Mouse (Mus musculus) frontal cortex, postnatal 36 days (tissue): ENCODE results near the gene Atp8b5.
A peak's percentile ranks its signal among the peaks of the same experiment; 100 is the strongest.

Experiments used
- DNase-seq, 2 experiments: peaks; one replicate each; pipeline ENCODE4 v3.0.0; 2022; ENCODE audit warnings: low spot score in 2 of 2

Atp8b5 gene

DNA sequence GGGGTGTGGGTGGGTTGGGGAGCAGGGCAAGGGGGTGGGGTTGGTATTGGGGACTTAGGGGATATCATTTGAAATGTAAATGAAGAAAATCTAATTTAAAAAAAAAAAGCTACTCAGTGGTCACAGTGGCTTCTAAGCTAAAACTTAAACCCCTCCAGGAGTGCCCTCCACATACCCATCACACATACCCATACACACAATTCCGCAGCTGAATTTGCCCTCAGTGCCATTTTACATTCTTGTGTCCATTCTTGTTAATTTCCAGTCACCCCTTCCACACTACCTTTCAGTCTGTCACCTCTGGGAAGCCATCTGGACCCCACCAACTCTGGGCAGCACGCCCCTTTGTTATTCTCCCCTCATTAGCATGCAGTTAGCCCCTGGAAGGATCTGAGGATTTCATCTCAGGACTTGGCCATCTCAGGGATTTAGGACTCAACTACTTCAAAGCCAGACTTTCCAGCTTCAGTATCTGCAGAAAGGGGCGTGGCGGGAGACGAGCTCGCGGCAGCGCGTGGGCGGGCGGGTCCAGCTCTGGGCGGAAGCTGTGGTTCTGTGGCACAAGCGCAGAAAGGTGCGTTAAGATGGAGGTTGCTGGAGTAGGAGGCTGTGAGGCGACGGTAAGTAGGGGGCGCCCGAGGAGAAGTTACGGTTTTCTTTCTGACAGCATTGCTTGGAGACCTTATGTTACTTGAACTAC is at the start of gene Atp8b5:
TSS of gene Atp8b5 (plus strand) at position 537 of the 700 bp plus-strand sequence.
- peak; percentile 82 to 90 for DNase-seq

DNA sequence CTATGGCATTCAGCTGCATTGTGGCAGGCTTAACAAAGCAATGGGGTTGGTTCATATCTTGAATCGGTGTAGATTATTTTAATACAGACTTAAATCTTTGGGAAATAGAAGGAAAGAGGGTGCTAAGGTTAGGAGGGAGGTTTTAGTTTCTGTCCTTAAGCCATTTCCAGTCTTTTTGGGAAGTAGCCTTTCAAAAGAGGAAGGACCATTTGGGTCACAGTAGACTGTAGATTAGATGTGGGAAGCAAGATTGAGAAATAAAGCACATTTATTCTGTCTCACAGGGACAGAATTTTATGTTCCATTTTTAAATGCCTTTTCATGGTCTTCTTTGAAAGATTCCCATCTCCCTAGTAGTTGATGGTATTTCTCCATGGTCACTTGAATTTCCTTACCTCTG is 49.0 kb upstream of the Atp8b5 start:
- DNase-seq, result no peak

DNA sequence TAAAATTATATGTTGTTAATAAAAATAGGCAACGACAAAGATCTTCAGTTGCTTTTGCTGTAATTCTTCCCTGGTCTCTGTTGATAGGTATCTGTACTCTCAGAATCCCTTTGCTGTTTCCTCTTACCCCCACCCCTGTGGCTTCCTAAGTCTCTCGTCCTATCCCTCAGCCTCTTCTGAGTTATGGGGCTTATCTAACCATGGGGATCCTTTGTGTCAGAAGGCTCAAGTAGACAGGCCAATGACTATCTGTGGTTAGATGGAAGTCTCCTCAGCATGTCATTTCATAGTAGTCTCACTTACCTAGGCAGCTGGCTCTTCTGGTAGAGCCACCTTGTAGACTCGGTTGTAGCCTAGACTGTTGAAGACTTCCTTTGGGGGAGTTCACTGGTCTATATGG is 35.1 kb upstream of the Atp8b5 start:
- no peak for DNase-seq

DNA sequence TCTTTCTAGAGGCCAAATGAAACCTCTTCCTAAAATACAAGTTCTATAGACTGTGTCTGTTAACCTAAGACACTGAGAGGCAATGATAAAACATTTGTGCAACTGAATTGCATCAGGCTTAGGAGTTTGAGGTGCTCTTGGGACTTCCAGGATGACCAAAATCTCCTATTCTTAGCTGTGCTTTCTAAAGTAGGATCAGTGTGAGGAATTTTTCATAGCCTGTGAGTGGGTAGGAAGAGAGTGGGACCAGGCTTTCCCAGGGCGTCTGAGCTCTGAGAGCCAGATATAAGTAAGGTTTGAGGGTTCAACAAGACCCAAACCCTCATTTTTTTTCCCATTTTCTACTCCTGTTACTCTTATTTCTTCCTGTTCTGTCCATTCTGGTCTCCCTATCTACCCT is 34.0 kb upstream of the Atp8b5 start:
- no peak for DNase-seq

DNA sequence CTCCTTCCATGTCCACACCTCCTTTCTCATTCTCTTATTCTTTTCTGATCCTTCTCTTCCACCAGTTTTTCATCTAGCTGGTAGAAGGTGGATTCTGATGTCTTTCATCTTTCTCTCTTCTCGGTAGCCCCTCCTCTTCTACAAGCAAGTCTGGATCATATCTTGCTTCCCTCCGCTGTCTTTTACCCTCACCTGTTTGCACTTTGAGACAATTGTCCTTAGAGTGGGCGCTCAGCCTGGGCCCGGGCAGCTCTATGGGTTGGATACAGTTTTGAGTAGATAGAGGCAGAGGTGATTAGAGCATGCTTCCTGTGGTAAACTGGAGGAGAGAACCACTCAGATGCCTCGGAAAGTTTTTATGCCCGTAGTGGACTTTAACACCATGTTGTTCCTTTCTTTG is 33.5 kb upstream of the Atp8b5 start:
- DNase-seq, result no peak

DNA sequence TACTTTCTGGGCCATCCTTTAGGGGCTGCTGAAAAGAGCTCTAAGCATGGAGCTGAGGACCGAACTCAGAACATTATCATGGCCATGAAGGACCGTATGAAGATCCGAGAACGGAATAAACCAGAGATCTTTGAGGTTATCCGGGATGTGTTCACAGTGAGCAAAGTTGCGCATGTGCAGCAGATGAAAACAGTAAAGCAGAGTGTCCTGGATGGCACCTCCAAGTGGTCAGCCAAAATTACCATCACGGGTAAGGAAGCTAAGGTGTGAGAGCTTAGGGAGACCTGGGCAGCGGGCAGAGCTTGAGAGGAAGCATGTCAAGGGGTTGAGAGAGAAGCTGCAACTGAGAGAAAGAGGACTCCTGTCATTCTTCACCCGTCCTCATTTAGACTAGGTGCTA is 30.1 kb upstream of the Atp8b5 start:
- no peak for DNase-seq

DNA sequence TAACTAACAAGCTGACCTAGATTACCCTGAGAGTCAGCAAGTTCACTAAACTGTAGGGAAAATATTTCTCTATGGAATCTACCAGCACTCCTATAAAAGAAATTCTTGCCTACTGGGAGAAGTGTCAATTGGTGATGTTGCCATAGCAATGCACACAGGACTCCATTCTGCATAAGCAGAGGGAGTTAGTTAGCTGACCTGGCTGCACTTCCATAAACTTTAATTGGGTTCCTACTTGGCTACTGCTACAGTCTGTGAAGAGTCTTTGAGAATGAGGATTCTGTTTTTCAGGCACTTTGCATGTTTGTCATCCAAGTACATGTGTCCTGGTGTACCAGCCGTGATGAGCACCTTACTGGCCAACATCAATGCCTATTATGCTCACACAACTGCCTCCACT is 26.2 kb upstream of the Atp8b5 start:
- no peak for DNase-seq

DNA sequence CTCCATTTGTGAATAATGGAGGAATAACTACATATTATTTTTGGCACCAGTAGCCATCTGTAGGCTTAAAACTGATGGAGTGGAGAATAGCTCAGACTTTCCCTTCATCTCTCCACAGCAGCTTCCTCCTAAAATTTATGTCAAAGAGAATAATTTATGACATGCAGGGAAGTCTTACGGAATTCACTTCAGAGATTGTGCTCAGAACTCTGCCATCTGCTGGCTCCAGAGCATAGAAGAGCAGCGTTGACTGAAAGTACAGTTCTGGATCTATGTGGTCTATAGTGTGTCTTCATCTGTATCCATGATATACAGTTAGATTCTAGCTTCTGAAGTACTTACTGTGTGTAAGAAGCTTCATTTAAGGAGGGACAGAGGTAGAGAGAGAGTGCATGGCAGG is 22.9 kb upstream of the Atp8b5 start:
- peak; percentile 27 to 52 for DNase-seq

DNA sequence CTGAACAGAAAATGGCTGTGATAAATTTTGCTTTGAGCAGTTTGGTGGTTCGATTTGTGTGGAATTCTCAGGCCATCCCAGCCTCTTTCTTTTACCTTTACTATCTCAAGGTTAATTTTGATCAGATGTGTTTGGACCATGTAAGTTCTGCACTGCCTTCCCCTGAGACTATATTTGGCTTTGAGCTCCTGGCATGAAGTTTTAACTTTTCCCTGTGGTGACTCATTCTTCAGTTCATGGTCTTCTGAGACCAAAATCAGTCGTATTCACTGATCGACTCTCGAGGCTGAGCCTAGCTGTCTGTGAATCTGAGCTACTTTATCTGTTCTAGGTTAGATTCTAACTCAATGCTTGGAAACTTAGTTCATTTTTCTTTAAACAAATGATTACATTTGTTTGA is 21.2 kb upstream of the Atp8b5 start:
- no peak for DNase-seq

DNA sequence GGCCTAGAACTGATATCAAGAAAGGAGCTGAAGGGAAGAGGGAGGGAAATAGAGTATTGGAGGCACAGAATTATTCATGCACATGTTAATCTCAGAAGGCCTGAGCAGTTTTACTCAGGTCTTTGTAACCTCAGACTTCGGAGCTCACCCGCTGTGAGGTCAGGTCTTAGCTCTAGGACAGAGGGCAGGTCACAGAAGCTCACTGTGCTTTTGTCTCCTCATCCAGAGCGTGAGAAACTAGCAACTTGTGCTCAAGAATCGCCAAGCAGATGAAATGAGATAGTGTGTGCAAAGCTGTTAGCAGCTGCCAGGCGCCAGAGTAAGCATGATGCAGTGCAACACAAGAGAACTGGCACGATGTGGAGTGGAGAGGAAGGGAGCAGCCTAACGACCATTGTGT is 18.9 kb upstream of the Atp8b5 start:
- no peak for DNase-seq

DNA sequence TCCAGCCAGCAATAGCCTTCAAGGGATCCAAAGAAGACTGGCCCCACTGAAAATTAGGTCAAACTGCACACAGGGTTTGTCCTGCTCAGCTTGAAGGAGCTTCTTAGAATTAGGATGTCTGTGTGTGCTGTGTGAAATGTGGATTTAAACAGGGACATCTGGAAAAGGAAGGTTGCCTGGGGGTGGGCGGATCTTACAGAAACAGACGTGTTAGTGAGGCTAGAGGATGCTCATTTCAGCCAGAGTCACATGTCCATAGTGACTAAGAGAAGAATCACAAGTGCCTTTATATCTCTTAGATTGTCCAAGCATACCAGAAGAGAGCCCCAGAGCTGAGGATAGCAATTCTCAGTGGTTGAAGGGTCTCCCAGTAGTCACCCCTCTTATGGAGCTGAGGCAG is 18.1 kb upstream of the Atp8b5 start:
- DNase-seq, result peak; percentile 31 to 62

DNA sequence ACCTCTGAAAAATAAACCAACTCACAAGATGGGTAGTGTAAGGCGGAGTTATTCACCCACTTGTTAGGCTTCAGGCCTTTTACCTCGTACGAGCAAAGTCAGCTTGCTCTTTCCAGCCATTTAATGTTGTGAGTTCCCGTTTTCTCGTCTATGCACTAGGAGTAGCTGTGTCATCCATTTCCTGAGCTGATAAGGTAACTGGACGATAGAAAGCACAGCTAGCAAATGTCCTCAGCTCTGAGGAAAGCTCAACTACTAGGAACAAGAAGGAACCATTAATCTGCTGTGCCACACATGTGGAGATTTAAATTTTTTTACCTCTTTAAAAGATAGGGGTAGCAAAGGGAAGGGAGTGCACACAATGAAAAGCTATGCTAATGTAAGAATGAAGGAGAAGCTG is 15.7 kb upstream of the Atp8b5 start:
- no peak for DNase-seq

DNA sequence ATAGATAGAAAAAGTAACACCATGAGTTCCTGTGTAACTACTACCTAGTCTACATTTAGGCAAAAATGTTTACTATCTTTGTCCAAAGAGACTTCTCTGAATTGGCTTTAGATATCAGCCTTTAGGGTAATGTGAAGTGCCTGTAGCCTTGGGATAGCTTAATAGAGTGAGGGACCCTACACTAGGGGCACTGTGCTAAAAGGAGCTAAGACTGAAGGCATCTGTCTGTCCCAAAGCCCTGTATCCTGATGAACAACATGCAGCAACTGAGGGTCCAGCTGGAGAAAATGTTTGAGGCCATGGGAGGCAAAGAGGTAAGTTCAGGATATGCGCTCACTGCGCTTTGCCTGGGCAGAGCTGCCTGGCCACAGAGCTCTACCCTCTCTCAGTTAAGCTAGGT is 9.9 kb upstream of the Atp8b5 start:
- DNase-seq, result no peak

DNA sequence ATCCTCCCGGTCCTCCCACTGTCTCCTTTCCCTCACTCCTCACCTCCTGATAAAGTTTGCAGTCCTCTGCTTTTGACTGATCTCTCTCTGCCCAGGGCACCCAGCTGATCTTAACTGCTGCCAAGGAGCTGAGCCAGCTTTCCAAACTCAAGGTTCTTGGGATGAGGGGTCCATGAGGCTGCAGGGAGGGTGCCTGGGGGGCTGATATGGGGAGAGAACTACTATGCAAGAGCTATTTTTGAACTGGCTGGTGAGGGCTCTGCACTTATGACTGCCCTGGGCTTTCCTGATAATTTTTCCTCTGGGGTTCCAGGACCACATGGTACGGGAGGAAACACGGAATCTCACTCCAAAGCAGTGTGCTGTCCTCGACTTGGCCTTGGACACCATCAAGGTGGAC is 8.4 kb upstream of the Atp8b5 start:
- no peak for DNase-seq

DNA sequence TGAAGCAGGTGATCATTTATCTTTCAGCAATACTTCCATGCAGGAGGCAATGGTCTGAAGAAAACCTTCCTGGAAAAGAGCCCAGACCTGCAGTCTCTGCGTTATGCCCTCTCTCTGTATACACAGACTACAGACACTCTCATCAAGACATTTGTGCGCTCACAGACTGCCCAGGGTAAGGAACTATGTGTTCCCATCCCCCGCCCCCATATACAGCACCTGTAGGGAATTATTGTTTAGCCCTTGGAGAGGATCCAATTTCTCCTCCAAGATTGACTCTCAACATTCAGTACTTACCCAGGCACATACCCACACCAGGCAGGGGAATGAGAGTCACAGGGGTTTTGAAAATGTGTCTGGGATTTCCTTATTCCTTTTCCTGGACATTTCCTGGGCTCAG is 7.5 kb upstream of the Atp8b5 start:
- no peak for DNase-seq

DNA sequence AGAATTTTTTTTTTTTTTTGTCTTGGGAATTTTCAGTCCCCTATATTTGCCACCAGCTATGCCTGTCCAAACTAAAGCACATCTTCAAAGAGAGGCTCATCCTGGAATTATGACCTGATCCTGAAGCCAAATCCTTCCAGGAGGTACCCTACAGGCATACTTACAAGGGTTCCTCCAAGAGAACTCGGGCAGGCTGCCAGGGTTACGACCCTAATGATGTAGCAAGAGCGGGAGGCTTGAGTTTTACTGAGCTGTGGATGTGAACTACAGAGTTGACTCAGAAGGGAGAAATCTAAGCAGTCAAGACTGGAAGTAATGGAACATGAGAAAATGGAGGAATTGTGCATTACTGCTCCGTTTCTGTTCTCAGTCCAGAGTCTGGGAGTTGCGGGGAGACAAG is 6.9 kb upstream of the Atp8b5 start:
- no peak for DNase-seq

DNA sequence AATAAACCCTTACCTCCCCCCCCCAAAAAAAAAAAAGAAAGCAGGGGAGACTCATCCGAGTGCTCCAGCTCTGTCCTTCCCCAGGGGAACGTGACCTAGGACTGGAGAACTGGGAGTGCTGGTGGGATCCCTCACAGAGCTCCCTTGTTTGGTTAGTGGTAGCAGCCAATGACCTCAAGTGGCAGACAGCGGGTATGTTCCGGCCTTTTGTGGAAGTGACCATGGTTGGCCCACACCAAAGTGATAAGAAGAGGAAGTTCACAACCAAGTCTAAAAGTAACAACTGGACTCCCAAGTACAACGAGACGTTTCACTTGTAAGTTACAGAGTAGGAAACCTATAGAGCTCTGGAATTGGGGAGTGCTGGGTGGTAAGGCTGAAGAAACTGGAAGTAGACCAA is 4.1 kb upstream of the Atp8b5 start:
- DNase-seq, result no peak

DNA sequence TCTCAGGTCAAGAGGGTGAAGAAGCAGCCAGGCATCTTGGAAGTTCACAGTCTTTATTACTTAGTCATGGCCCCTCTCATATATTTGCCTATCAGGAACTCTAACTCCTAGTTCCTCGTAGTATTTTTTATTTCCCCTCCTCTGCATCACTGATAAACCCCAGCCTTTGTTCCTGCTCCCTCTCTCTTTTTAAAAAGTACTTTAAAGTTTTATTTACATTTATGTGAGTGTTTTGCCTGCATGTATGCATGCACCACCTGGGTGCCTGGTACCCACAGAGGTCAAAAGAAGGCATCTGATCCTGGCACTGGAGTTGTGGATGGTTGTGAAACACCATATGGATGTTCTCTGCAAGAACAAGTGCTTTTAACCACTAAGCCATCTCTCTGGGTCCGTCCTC is 813 bp upstream of the Atp8b5 start:
- no peak for DNase-seq

DNA sequence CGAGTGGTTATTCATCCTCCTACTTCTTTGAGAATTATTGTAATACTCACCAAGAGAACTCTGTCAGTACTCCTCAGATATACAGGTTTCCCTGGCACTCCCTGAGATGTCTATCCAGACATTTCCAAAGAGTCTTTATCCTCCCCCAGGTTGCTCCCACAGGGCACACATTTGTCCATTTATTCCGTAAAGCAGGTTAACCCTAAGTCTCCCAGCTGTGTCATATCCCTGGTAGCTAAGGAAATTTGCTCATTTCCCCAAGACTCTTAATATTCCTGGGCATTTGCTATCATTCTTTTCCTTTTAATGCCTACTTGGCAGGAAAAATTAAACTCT is 332 bp downstream of the Atp8b5 start:
- DNase-seq, result no peak

DNA sequence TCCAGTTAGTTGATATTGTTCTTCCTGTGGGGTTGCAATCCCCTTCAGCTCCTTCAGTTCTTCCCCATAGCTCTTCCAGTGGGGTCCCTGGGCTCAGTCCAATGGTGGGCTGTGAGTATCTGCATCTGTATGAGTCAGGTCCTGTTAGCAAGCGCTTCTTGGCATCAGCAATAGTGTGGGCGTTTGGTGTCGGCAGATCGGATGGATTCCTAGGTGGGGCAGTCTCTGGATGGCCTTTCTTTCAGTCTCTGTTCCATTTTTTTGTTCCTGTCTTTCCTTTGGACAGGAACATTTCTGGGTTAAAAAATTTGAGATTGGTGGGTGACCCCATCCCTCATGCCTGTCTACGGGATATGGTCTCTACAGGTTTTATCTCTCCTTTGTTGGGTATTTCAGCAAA is 18.5 kb downstream of the Atp8b5 start:
- no peak for DNase-seq

DNA sequence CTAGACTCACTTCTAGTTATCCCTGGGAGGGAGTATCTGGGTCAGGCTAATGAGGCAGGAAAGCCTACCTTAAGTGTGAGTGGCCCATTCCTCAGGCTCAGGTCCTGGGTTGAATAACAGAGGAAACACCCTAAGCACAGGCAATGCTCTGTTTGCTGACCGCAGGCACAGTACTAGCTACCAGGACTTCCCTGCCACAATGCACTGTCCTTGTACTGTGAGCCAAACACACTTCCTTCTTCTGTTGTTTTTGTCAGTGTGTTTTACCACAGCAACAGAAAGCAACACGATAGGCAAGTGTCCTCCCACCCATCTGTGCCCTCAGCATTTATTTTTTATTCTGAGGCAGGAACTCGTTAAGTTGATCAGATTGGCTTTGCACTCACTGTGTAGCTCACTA is 20.3 kb downstream of the Atp8b5 start:
- no peak for DNase-seq

DNA sequence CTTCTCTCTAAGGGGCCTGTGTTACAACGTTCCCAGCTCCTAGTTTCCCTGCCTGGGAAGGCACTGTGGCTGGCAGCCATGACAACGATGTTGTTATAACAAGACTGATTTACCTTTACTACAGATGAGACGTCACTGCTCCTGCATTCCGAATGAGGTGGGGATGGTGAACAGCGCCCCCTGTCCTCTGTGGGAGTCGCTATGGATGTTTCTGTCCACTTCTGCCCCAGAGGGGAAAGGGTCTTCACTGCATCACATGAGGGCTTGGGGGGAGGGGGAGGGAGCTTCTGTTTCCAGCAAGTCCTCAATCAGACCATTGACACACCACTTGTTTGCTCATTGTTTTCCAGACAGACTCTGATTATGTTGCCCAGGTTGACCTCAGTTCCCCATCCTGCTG is 27.0 kb downstream of the Atp8b5 start:
- no peak for DNase-seq

DNA sequence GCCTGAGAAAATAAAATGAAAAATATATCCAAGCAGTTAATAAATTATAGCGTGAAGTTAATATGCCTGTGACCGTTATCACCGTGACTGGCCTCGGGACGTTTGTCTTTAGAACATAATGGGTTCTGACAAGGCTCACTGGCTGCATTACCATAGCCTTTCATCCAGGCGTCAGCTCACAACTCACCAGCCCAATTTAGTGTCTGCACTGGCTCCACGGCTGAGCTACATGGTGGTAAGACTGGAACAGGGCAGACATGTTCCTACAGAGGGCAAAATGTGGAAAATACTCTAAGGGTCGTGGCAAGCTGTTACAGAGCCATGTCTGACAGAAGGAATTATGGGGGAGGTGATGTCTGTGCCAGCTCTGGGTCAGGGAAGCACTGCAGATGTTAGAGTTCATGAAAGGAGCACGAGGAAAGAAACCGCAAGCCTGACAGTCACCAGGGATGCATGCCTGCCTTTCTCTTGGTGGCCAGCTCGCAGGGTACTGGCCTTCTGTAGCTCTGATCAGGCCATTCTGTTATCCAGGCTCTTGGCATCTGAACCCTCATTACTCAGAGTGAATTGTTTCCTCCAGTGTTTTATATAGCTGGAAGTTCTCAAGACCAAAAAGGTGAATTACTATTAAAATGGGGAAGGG is 42.9 kb downstream of the Atp8b5 start:
- no peak for DNase-seq

DNA sequence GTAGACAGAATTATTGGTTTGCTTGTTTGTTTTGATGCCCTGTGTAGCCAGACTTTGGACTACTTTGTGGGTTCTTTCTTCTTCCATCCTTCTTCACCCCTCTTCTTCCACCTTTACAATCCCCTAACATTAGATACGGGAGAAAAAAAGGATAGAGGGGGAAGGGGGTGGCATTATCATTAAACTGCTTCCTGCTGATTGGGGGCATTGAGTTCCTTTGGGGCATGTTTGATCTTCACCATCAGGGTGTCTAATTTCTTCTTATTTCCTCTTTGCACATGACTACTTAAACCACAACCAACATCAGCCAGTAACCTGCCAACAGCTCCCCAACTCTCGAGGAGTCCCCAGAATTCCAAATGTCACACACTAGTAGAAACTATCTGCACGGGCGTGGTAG is 54.6 kb downstream of the Atp8b5 start:
- no peak for DNase-seq
